Comparison of ENCODE assay signal across 19 mouse cellular contexts in genomic region chr16:95636615-95637014, GRCm38 (mm10). TPM values are rescaled to one million over a fixed set of nuclear protein-coding genes. Genes with fewer than 3 reads are reported as not detected.
DNase-seq lines count a peak whose midpoint lies in the region; ATAC-seq and TF ChIP-seq lines count a peak whose summit lies in the region.
"Had no signal": no experiment of that assay in that cellular context is flagged by ENCODE, and none has a peak within 500 bp of the region (broad histone marks: within the 10 kb centered on the region; RNA-seq: fewer than 3 reads in every experiment).

No protein-coding gene starts in this region.

- H3K4me2 ChIP-seq in liver, embryonic 13.5 days = no peak overlapping the region
- no peak overlapping the region for H3K4me2 ChIP-seq in liver, postnatal 0 days (ENCODE audit: low read depth, low read length)
- no peak overlapping the region for H3K4me2 ChIP-seq in forebrain, embryonic 14.5 days (ENCODE audit: low read length)
- H3K4me2 ChIP-seq: embryonic facial prominence, embryonic 13.5 days; forebrain, embryonic 12.5 days; heart, embryonic 12.5 days; hindbrain, embryonic 14.5 days had no signal

- peak overlapping the region; percentile 27; the same call in 1 of the 2 replicates for H3K27ac ChIP-seq in ES-E14 (ENCODE audit: insufficient read depth, low read depth, low read length, poor library complexity, severe bottlenecking)
- no peak overlapping the region for H3K27ac ChIP-seq in liver, embryonic 13.5 days
- H3K27ac ChIP-seq in liver, postnatal 0 days (ENCODE audit: low read depth) = no peak overlapping the region
- no peak overlapping the region for H3K27ac ChIP-seq in forebrain, embryonic 14.5 days (ENCODE audit: low read depth, low read length)
- H3K27ac ChIP-seq: embryonic facial prominence, embryonic 13.5 days; forebrain, embryonic 12.5 days; hindbrain, embryonic 10.5 days; hindbrain, embryonic 14.5 days had no signal

- H3K9me3 ChIP-seq in ES-E14 (ENCODE audit: control insufficient read depth, insufficient read depth, low read depth, low read length) = no peaks in the 10 kb centered on the region
- H3K9me3 ChIP-seq in liver, embryonic 13.5 days (replicated peaks) = no peaks in the 10 kb centered on the region
- no peaks in the 10 kb centered on the region for H3K9me3 ChIP-seq in liver, postnatal 0 days (ENCODE audit: low read length)
- no peaks in the 10 kb centered on the region for H3K9me3 ChIP-seq in forebrain, embryonic 14.5 days (replicated peaks; ENCODE audit: control insufficient read depth, low read length)
- H3K9me3 ChIP-seq: embryonic facial prominence, embryonic 13.5 days; forebrain, embryonic 12.5 days; heart, embryonic 12.5 days; hindbrain, embryonic 10.5 days had no signal

- DNase-seq in adrenal gland, postnatal 36 days = peak; percentile 4 to 12
- no peak for DNase-seq in adrenal gland, postnatal 25 days
- DNase-seq in ES-E14 (ENCODE audit: low read depth, low spot score) = no peak
- DNase-seq in liver, embryonic 13.5 days = no peak
- DNase-seq in liver, postnatal 0 days = peak; percentile 41
- no peak for DNase-seq in forebrain, embryonic 14.5 days (ENCODE audit: low spot score)
- DNase-seq in right cerebral cortex, postnatal 14 days = no peak
- DNase-seq: cerebellum, adult 11-12 months; cerebellum, adult 9-11 months; cerebellum, postnatal 36 days; forebrain, postnatal 0 days; gastrocnemius, postnatal 14 days had no signal

- no peak for TF ChIP-seq CTCF in liver, postnatal 0 days (IDR thresholded peaks at IDR 0.05; ENCODE audit: low read depth)

- H3K4me1 ChIP-seq in ES-E14 (ENCODE audit: control insufficient read depth in 2 of 2, insufficient read depth in 2 of 2, low read length in 2 of 2, poor library complexity in 1 of 2) = no peaks in the 10 kb centered on the region
- H3K4me1 ChIP-seq in liver, embryonic 13.5 days (replicated peaks) = no peaks in the 10 kb centered on the region
- H3K4me1 ChIP-seq in liver, postnatal 0 days (ENCODE audit: insufficient read depth) = peaks cover 3% of the 10 kb centered on the region; the same call in 1 of the 2 replicates
- H3K4me1 ChIP-seq in forebrain, embryonic 14.5 days (ENCODE audit: control insufficient read depth, insufficient read depth, low read length) = no peaks in the 10 kb centered on the region
- H3K4me1 ChIP-seq: forebrain, embryonic 12.5 days; heart, embryonic 12.5 days had no signal

- WGBS in liver, embryonic 13.5 days (ENCODE audit: insufficient replicate concordance) = 51% methylated on average over 7 of the region's 7 CpGs
- WGBS in liver, postnatal 0 days (ENCODE audit: insufficient replicate concordance) = 58% methylated on average over 7 of the region's 7 CpGs
- WGBS in forebrain, embryonic 14.5 days = 88% methylated on average over 7 of the region's 7 CpGs

- no peaks in the 10 kb centered on the region for H3K27me3 ChIP-seq in liver, embryonic 13.5 days
- no peaks in the 10 kb centered on the region for H3K27me3 ChIP-seq in liver, postnatal 0 days (ENCODE audit: insufficient read depth, low read length)
- no peaks in the 10 kb centered on the region for H3K27me3 ChIP-seq in forebrain, embryonic 14.5 days (replicated peaks; ENCODE audit: control insufficient read depth, insufficient read depth, low read length)
- H3K27me3 ChIP-seq: embryonic facial prominence, embryonic 13.5 days; forebrain, embryonic 12.5 days; heart, embryonic 12.5 days had no signal

- H3K4me3 ChIP-seq in ES-E14 (ENCODE audit: insufficient read depth in 1 of 2, low read depth in 1 of 2, low read length in 2 of 2, poor library complexity in 1 of 2, severe bottlenecking in 1 of 2) = no peak overlapping the region
- no peak overlapping the region for H3K4me3 ChIP-seq in liver, embryonic 13.5 days (replicated peaks)
- H3K4me3 ChIP-seq in liver, postnatal 0 days (ENCODE audit: low read depth, low read length) = no peak overlapping the region
- no peak overlapping the region for H3K4me3 ChIP-seq in forebrain, embryonic 14.5 days (ENCODE audit: low read depth, low read length)
- H3K4me3 ChIP-seq: embryonic facial prominence, embryonic 13.5 days; forebrain, embryonic 12.5 days; heart, embryonic 12.5 days; hindbrain, embryonic 10.5 days had no signal

- H3K36me3 ChIP-seq in ES-E14 (ENCODE audit: control insufficient read depth, insufficient read depth, low read length, poor library complexity, severe bottlenecking) = no peaks in the 10 kb centered on the region
- no peaks in the 10 kb centered on the region for H3K36me3 ChIP-seq in liver, embryonic 13.5 days
- H3K36me3 ChIP-seq in liver, postnatal 0 days (replicated peaks; ENCODE audit: insufficient read depth, low read length) = no peaks in the 10 kb centered on the region
- H3K36me3 ChIP-seq in forebrain, embryonic 14.5 days (ENCODE audit: control insufficient read depth, insufficient read depth, low read length) = no peaks in the 10 kb centered on the region
- H3K36me3 ChIP-seq: embryonic facial prominence, embryonic 13.5 days; forebrain, embryonic 12.5 days; heart, embryonic 12.5 days; hindbrain, embryonic 10.5 days had no signal

- ATAC-seq in liver, embryonic 13.5 days (ENCODE audit: low read depth) = peak; percentile 23; the same call in 1 of the 2 replicates
- peak; percentile 77 for ATAC-seq in liver, postnatal 0 days
- no peak for ATAC-seq in forebrain, embryonic 14.5 days
- ATAC-seq: activated CD4-positive, CD25-positive, alpha-beta regulatory T cell, adult 4 months; forebrain, postnatal 0 days; Patski had no signal

- TF ChIP-seq EP300 in liver, postnatal 0 days (IDR thresholded peaks at IDR 0.05; ENCODE audit: low read depth) = no peak

- in situ Hi-C loops in ES-E14 (cut with MboI; ENCODE audit: low sequenced_read_pairs in 2 of 2, unreplicated experiment in 2 of 2) = no loop called here

- H3K9ac ChIP-seq in ES-E14 (ENCODE audit: insufficient read depth, low read depth, low read length, poor library complexity, severe bottlenecking) = no peak overlapping the region
- H3K9ac ChIP-seq in liver, embryonic 13.5 days = no peak overlapping the region
- no peak overlapping the region for H3K9ac ChIP-seq in liver, postnatal 0 days (replicated peaks)
- no peak overlapping the region for H3K9ac ChIP-seq in forebrain, embryonic 14.5 days (ENCODE audit: low read length)
- H3K9ac ChIP-seq: embryonic facial prominence, embryonic 13.5 days; forebrain, embryonic 12.5 days; forebrain, postnatal 0 days; heart, embryonic 12.5 days; hindbrain, embryonic 14.5 days had no signal

TF ChIP-seq in ES-E14, 5 proteins besides CTCF, POLR2A, EP300 and RAD21:
- TF ChIP-seq MAFK (IDR thresholded peaks at IDR 0.05; ENCODE audit: insufficient read depth, low read depth, low read length) = no peak
- TF ChIP-seq ZNF384 (IDR thresholded peaks at IDR 0.05; ENCODE audit: low read depth, low read length) = no peak
- TF ChIP-seq CHD2 (IDR thresholded peaks at IDR 0.05; ENCODE audit: low read depth, low read length) = no peak
- no peak for TF ChIP-seq HCFC1 (IDR thresholded peaks at IDR 0.05; ENCODE audit: borderline replicate concordance, insufficient read depth, low read length)
- no peak for TF ChIP-seq ZC3H11A (IDR thresholded peaks at IDR 0.05; ENCODE audit: borderline replicate concordance, low read depth, low read length)

RNA-seq across cellular contexts. Expression of gene Erg, which starts 50.2 kb away (rescaled TPM):
- total RNA-seq in adrenal gland, postnatal 36 days (2021) = 10 to 100 TPM; 15.6 to 19.5 TPM
- 15.8 and 24.3 TPM in 2 replicates for total RNA-seq in adrenal gland, postnatal 25 days (2021)
- 0.18 and 0.26 TPM in 2 replicates for total RNA-seq in ES-E14 (2012; rRNA removed)
- 1.1 and 1.5 TPM in 2 replicates for polyA plus RNA-seq in liver, embryonic 13.5 days (2015; fragmentation: Nextera tagmentation; extraction: Ambion mirVana)
- 2.0 and 2.2 TPM in 2 replicates for polyA plus RNA-seq in liver, postnatal 0 days (2015; fragmentation: Nextera tagmentation; extraction: Ambion mirVana)
- polyA plus RNA-seq in forebrain, embryonic 14.5 days (2014; fragmentation: Nextera tagmentation; extraction: Ambion mirVana) = 0.75 and 1.0 TPM in 2 replicates
- polyA plus RNA-seq: activated CD4-positive, CD25-positive, alpha-beta regulatory T cell, adult 4 months; Patski had no signal

Comparison
In these comparisons a context has a peak if more than half of its experiments do, and no peak if none do; other contexts are left out.
1. DNase-seq: peak in adrenal gland, postnatal 36 days (2 of 2) and liver, postnatal 0 days (single experiment); none in adrenal gland, postnatal 25 days (single experiment), ES-E14 (single experiment), liver, embryonic 13.5 days (single experiment), forebrain, embryonic 14.5 days (single experiment) and right cerebral cortex, postnatal 14 days (single experiment).
2. RNA of gene Erg, which starts 50.2 kb away (total RNA-seq): 15.8 to 24.3 TPM in adrenal gland, postnatal 25 days and 15.6 to 19.5 TPM in adrenal gland, postnatal 36 days; 0.18 to 0.26 TPM in ES-E14; every median in the first group is over 10 times any median in the second.